9 mouse cellular contexts compared by ENCODE assay signal in genomic region chr9:75280814-75281213, GRCm38 (mm10). TPM values are rescaled to one million over a fixed set of nuclear protein-coding genes. Genes with fewer than 3 reads are reported as not detected.
A peak's percentile ranks its signal among the peaks of the same experiment; 100 is the strongest.
DNase-seq lines count a peak whose midpoint lies in the region; ATAC-seq and TF ChIP-seq lines count a peak whose summit lies in the region.
"Had no signal": no experiment of that assay in that cellular context is flagged by ENCODE, and none has a peak within 500 bp of the region (broad histone marks: within the 10 kb centered on the region; RNA-seq: fewer than 3 reads in every experiment).

No protein-coding gene starts in this region.

- ATAC-seq in CD4-positive, CD25-positive, alpha-beta regulatory T cell, adult 4 months, result no peak
- no peak for ATAC-seq in liver, embryonic 11.5 days (replicated peaks; ENCODE audit: low FRiP score)

- no peak overlapping the region for H3K9ac ChIP-seq in liver, adult 2 months (ENCODE audit: low read depth, low read length)
- H3K9ac ChIP-seq in liver, embryonic 11.5 days (ENCODE audit: low read depth, low read length), result no peak overlapping the region
- H3K9ac ChIP-seq: limb, embryonic 15.5 days had no signal

- 63% methylated on average over 5 of the region's 5 CpGs for WGBS in liver, adult 2 months
- WGBS in liver, embryonic 11.5 days, result 39% methylated on average over 5 of the region's 5 CpGs

- no peaks in the 10 kb centered on the region for H3K9me3 ChIP-seq in liver, embryonic 11.5 days (ENCODE audit: control insufficient read depth, low read length)
- H3K9me3 ChIP-seq: limb, embryonic 15.5 days had no signal

- no peak for TF ChIP-seq POLR2A in liver, adult 2 months (IDR thresholded peaks at IDR 0.05; ENCODE audit: extremely low read depth, insufficient read depth, low read length)

- no peak overlapping the region for H3K4me2 ChIP-seq in liver, embryonic 11.5 days
- H3K4me2 ChIP-seq: limb, embryonic 15.5 days had no signal

- H3K4me3 ChIP-seq in liver, adult 2 months (ENCODE audit: insufficient read depth, low read depth, low read length), result no peak overlapping the region
- H3K4me3 ChIP-seq in liver, embryonic 11.5 days (ENCODE audit: low read depth, low read length), result no peak overlapping the region
- H3K4me3 ChIP-seq: limb, embryonic 15.5 days had no signal

- DNase-seq in CD4-positive, CD25-positive, alpha-beta regulatory T cell, adult 2 months (ENCODE audit: low read depth, low spot score), result peak; percentile 71
- peak; percentile 45 for DNase-seq in liver, adult 2 months (ENCODE audit: extremely low read depth, low read depth, low spot score)
- DNase-seq in liver, embryonic 11.5 days (ENCODE audit: low spot score), result no peak
- peak; percentile 64 to 66 for DNase-seq in cerebellum, adult 18-20 months
- peak; percentile 44 to 47 for DNase-seq in heart, postnatal 14 days
- peak; percentile 62 for DNase-seq in lung, postnatal 25 days (ENCODE audit: low spot score)
- DNase-seq in thymus, postnatal 10 days (ENCODE audit: low spot score in 2 of 2), result peak; percentile 24 to 56

- no peaks in the 10 kb centered on the region for H3K79me2 ChIP-seq in liver, adult 2 months (ENCODE audit: control insufficient read depth, insufficient read depth, low read length)

- intact Hi-C loops in heart, postnatal 14 days (cut with DNase I), result loop anchor here (2.0 to 10.0 kb wide), 3 partner anchors 230 to 379 kb away; no protein-coding TSS in a partner anchor

- no peak overlapping the region for H3K27ac ChIP-seq in liver, adult 2 months (replicated peaks; ENCODE audit: insufficient read depth, low read depth, low read length)
- no peak overlapping the region for H3K27ac ChIP-seq in liver, embryonic 11.5 days (ENCODE audit: low read depth, low read length)
- H3K27ac ChIP-seq: limb, embryonic 15.5 days had no signal

- TF ChIP-seq CTCF in liver, adult 2 months (IDR thresholded peaks at IDR 0.05; ENCODE audit: low read depth, low read length), result peak; percentile 71

- H3K4me1 ChIP-seq in liver, adult 2 months (ENCODE audit: control insufficient read depth, insufficient read depth, low read length), result no peaks in the 10 kb centered on the region
- no peaks in the 10 kb centered on the region for H3K4me1 ChIP-seq in liver, embryonic 11.5 days (replicated peaks; ENCODE audit: control insufficient read depth, insufficient read depth, low read length)
- H3K4me1 ChIP-seq: limb, embryonic 15.5 days had no signal

- H3K27me3 ChIP-seq in liver, adult 2 months (ENCODE audit: control insufficient read depth, insufficient read depth, low read length), result no peaks in the 10 kb centered on the region
- H3K27me3 ChIP-seq in liver, embryonic 11.5 days (replicated peaks; ENCODE audit: control insufficient read depth, insufficient read depth, low read length), result no peaks in the 10 kb centered on the region

- H3K36me3 ChIP-seq in liver, adult 2 months (ENCODE audit: control insufficient read depth, insufficient read depth, low read length), result no peaks in the 10 kb centered on the region
- no peaks in the 10 kb centered on the region for H3K36me3 ChIP-seq in liver, embryonic 11.5 days (ENCODE audit: control insufficient read depth, insufficient read depth, low read length)
- H3K36me3 ChIP-seq: limb, embryonic 15.5 days had no signal

RNA-seq across cellular contexts. Expression of gene Gnb5, which starts 25.3 kb away (rescaled TPM):
- 10 to 100 TPM in 1 of 2 experiments, 1 to 10 TPM in 1; 9.0 to 11.3 TPM for polyA plus RNA-seq in CD4-positive, CD25-positive, alpha-beta regulatory T cell, adult 4 months (2017; shearing (Covaris generic))
- total RNA-seq in liver, adult 2 months (2014; rRNA removed), result 0.74 and 1.1 TPM in 2 replicates
- polyA plus RNA-seq in liver, adult 2 months (2012; rRNA removed), result 0.45 and 0.78 TPM in 2 replicates
- polyA plus RNA-seq in liver, embryonic 11.5 days (2014; fragmentation: Nextera tagmentation; extraction: Ambion mirVana), result 8.6 and 9.2 TPM in 2 replicates
- total RNA-seq in heart, postnatal 14 days (2021), result 10 to 100 TPM; 28.0 to 29.9 TPM

RNA-seq across cellular contexts. Expression of gene Myo5c, which starts 49.0 kb away (rescaled TPM):
- polyA plus RNA-seq in CD4-positive, CD25-positive, alpha-beta regulatory T cell, adult 4 months (2017; shearing (Covaris generic)), result 1 to 10 TPM in 1 of 2 experiments, not detected in 1; 1.1 TPM
- total RNA-seq in liver, adult 2 months (2014; rRNA removed), result 0.18 and 0.20 TPM in 2 replicates
- polyA plus RNA-seq in liver, adult 2 months (2012; rRNA removed), result 0.07 and 0.12 TPM in 2 replicates
- 0.85 and 1.1 TPM in 2 replicates for polyA plus RNA-seq in liver, embryonic 11.5 days (2014; fragmentation: Nextera tagmentation; extraction: Ambion mirVana)
- 1 to 10 TPM; 5.8 to 6.2 TPM for total RNA-seq in heart, postnatal 14 days (2021)
